Mouse (Mus musculus): ENCODE data around the gene Uba2.

The Uba2 gene

DNA sequence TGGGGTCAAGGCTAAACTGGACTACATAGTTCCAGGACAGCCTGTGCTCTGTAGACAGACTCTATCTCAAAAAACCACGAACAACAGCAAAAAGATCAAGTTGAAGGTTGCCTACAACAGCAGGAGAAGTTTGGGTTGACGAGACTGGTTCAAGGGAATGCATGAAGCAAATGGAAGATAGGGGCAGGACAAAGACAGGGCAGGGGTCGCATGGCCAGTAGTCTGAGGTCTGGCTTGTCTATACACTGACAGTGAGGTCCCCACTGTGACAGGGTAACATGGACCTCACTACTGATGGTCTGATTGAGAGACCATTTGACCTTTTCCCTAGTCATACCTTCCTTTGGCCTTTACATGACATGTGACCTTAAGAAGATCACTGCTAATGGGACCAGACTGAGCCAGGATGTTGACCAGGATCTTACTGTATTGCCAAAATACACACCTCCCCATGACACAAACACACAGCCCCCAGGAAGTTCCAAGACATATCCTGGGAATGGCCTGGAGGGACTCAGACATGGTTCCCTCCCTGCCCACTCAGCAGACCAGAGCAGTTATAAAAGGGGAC is 74.4 kb downstream of the Uba2 start, which contains the start of gene Scgb1b30:
Scgb1b30 (plus strand) TSS at position 521 of the 571 bp plus-strand sequence.
- DNase-seq (ENCODE audit: low read depth, low spot score) = no peak

Measured in CD4-positive, CD25-positive, alpha-beta regulatory T cell, adult 2 months (primary cell).